Comparison of ENCODE assay signal across 10 mouse cellular contexts in genomic region chr13:111291161-111291957, GRCm38 (mm10). TPM values are rescaled to one million over a fixed set of nuclear protein-coding genes. Genes with fewer than 3 reads are reported as not detected.
DNase-seq lines count a peak whose midpoint lies in the region; ATAC-seq and TF ChIP-seq lines count a peak whose summit lies in the region.
"Had no signal": no experiment of that assay in that cellular context is flagged by ENCODE, and none has a peak within 500 bp of the region (broad histone marks: within the 10 kb centered on the region; RNA-seq: fewer than 3 reads in every experiment).

No protein-coding gene starts in this region.

- no peak; the same call in 1 of the 2 replicates for ATAC-seq in hindbrain, embryonic 13.5 days (ENCODE audit: low FRiP score)
- no peak for ATAC-seq in hindbrain, embryonic 14.5 days (ENCODE audit: low FRiP score)
- peak; percentile 44 for ATAC-seq in liver, embryonic 15.5 days (ENCODE audit: insufficient read depth)
- ATAC-seq in forebrain, embryonic 13.5 days: no peak

- no peaks in the 10 kb centered on the region for H3K36me3 ChIP-seq in hindbrain, embryonic 13.5 days
- no peaks in the 10 kb centered on the region for H3K36me3 ChIP-seq in hindbrain, embryonic 10.5 days
- no peaks in the 10 kb centered on the region for H3K36me3 ChIP-seq in hindbrain, embryonic 14.5 days (replicated peaks; ENCODE audit: control insufficient read depth, insufficient read depth)
- no peaks in the 10 kb centered on the region for H3K36me3 ChIP-seq in liver, embryonic 15.5 days (replicated peaks)
- H3K36me3 ChIP-seq in forebrain, embryonic 13.5 days (ENCODE audit: poor library complexity, severe bottlenecking): no peaks in the 10 kb centered on the region

- H3K4me1 ChIP-seq in hindbrain, embryonic 13.5 days (replicated peaks): peaks cover 8% of the 10 kb centered on the region
- H3K4me1 ChIP-seq in hindbrain, embryonic 10.5 days (replicated peaks): 0 out of 2 replicates have a peak, but pooled peaks cover 4% of the 10 kb centered on the region
- no peaks in the 10 kb centered on the region for H3K4me1 ChIP-seq in cortical plate, adult 2 months (ENCODE audit: control insufficient read depth, insufficient read depth, low read length)
- no peaks in the 10 kb centered on the region for H3K4me1 ChIP-seq in hindbrain, embryonic 14.5 days (replicated peaks; ENCODE audit: control insufficient read depth, insufficient read depth, low read length)
- H3K4me1 ChIP-seq in liver, embryonic 15.5 days (replicated peaks): no peaks in the 10 kb centered on the region; the same call in 1 of the 2 replicates
- H3K4me1 ChIP-seq in forebrain, embryonic 13.5 days: peaks cover 7% of the 10 kb centered on the region; the same call in 1 of the 2 replicates

- peak overlapping the region; percentile 45 for H3K27ac ChIP-seq in hindbrain, embryonic 13.5 days
- H3K27ac ChIP-seq in hindbrain, embryonic 10.5 days: no peak overlapping the region
- H3K27ac ChIP-seq in cortical plate, adult 2 months (ENCODE audit: insufficient read depth, low read length): peak overlapping the region; percentile 76; the same call in 1 of the 2 replicates
- peak overlapping the region; percentile 40; the same call in 1 of the 2 replicates for H3K27ac ChIP-seq in hindbrain, embryonic 14.5 days
- no peak overlapping the region for H3K27ac ChIP-seq in liver, embryonic 15.5 days (replicated peaks)
- no peak overlapping the region for H3K27ac ChIP-seq in forebrain, embryonic 13.5 days

- H3K4me2 ChIP-seq in hindbrain, embryonic 13.5 days: no peak overlapping the region
- H3K4me2 ChIP-seq in hindbrain, embryonic 14.5 days (replicated peaks): no peak overlapping the region
- no peak overlapping the region for H3K4me2 ChIP-seq in liver, embryonic 15.5 days
- H3K4me2 ChIP-seq in forebrain, embryonic 13.5 days: no peak overlapping the region

- no peak overlapping the region for H3K4me3 ChIP-seq in hindbrain, embryonic 13.5 days
- H3K4me3 ChIP-seq in hindbrain, embryonic 10.5 days: no peak overlapping the region
- no peak overlapping the region for H3K4me3 ChIP-seq in cortical plate, adult 2 months (ENCODE audit: insufficient read depth, low read length)
- H3K4me3 ChIP-seq in hindbrain, embryonic 14.5 days (replicated peaks; ENCODE audit: low read length): no peak overlapping the region
- no peak overlapping the region for H3K4me3 ChIP-seq in liver, embryonic 15.5 days (replicated peaks)
- H3K4me3 ChIP-seq in forebrain, embryonic 13.5 days: no peak overlapping the region

- no peak for TF ChIP-seq CTCF in cortical plate, adult 2 months (IDR thresholded peaks at IDR 0.05; ENCODE audit: extremely low read depth, insufficient read depth, low read length)

- DNase-seq in hindbrain, embryonic 10.5 days (ENCODE audit: low spot score): no peak
- no peak for DNase-seq in hindbrain, embryonic 14.5 days (ENCODE audit: low spot score)
- DNase-seq in cerebellum, adult 8-10 months: no peak
- DNase-seq in adrenal gland, adult (ENCODE audit: inconsistent age in 2 of 2, low spot score in 1 of 2): no peak
- DNase-seq: gastrocnemius, postnatal 36 days; thymus, postnatal 4 days had no signal

- no peaks in the 10 kb centered on the region for H3K27me3 ChIP-seq in hindbrain, embryonic 13.5 days
- H3K27me3 ChIP-seq in hindbrain, embryonic 10.5 days (ENCODE audit: insufficient read depth, poor library complexity, severe bottlenecking): no peaks in the 10 kb centered on the region
- no peaks in the 10 kb centered on the region for H3K27me3 ChIP-seq in hindbrain, embryonic 14.5 days (ENCODE audit: control insufficient read depth, insufficient read depth, low read length)
- H3K27me3 ChIP-seq in liver, embryonic 15.5 days: no peaks in the 10 kb centered on the region
- no peaks in the 10 kb centered on the region for H3K27me3 ChIP-seq in forebrain, embryonic 13.5 days

- 78% methylated on average over 17 of the region's 17 CpGs for WGBS in hindbrain, embryonic 13.5 days
- WGBS in hindbrain, embryonic 10.5 days: 80% methylated on average over 17 of the region's 17 CpGs
- WGBS in hindbrain, embryonic 14.5 days: 78% methylated on average over 17 of the region's 17 CpGs
- WGBS in liver, embryonic 15.5 days (ENCODE audit: insufficient replicate concordance): 57% methylated on average over 17 of the region's 17 CpGs
- 88% methylated on average over 17 of the region's 17 CpGs for WGBS in forebrain, embryonic 13.5 days

- H3K9me3 ChIP-seq in hindbrain, embryonic 13.5 days: no peaks in the 10 kb centered on the region
- H3K9me3 ChIP-seq in hindbrain, embryonic 10.5 days: no peaks in the 10 kb centered on the region
- H3K9me3 ChIP-seq in hindbrain, embryonic 14.5 days (ENCODE audit: control insufficient read depth, low read length): no peaks in the 10 kb centered on the region
- no peaks in the 10 kb centered on the region for H3K9me3 ChIP-seq in liver, embryonic 15.5 days (replicated peaks)
- H3K9me3 ChIP-seq in forebrain, embryonic 13.5 days (replicated peaks): no peaks in the 10 kb centered on the region

- no peak for TF ChIP-seq POLR2A in cortical plate, adult 2 months (IDR thresholded peaks at IDR 0.05; ENCODE audit: extremely low read depth, insufficient read depth, low read length)

- no peak overlapping the region for H3K9ac ChIP-seq in hindbrain, embryonic 13.5 days
- H3K9ac ChIP-seq in hindbrain, embryonic 14.5 days: no peak overlapping the region
- H3K9ac ChIP-seq in liver, embryonic 15.5 days: no peak overlapping the region
- H3K9ac ChIP-seq in forebrain, embryonic 13.5 days: no peak overlapping the region

RNA-seq across cellular contexts. Expression of gene Actbl2, which starts 36.5 kb away (rescaled TPM):
- not detected in 2 replicates for polyA plus RNA-seq in hindbrain, embryonic 13.5 days (2015; fragmentation: Nextera tagmentation; extraction: Ambion mirVana)
- not detected in 2 replicates for polyA plus RNA-seq in hindbrain, embryonic 10.5 days (2016; fragmentation: Nextera tagmentation; extraction: Ambion mirVana)
- 0.09 TPM in 1 of 2 replicates, not detected in the other for polyA plus RNA-seq in cortical plate, adult 2 months (2012; rRNA removed)
- polyA plus RNA-seq in hindbrain, embryonic 14.5 days (2014; fragmentation: Nextera tagmentation; extraction: Ambion mirVana): 0.07 TPM in 1 of 2 replicates, not detected in the other
- not detected in 2 replicates for polyA plus RNA-seq in liver, embryonic 15.5 days (2015; fragmentation: Nextera tagmentation; extraction: Ambion mirVana)
- not detected in 2 replicates for polyA plus RNA-seq in forebrain, embryonic 13.5 days (2015; fragmentation: Nextera tagmentation; extraction: Ambion mirVana)

Comparison
In these comparisons a context has a peak if more than half of its experiments do, and no peak if none do; other contexts are left out.
1. H3K27ac ChIP-seq: peak in hindbrain, embryonic 13.5 days (single experiment), cortical plate, adult 2 months (single experiment) and hindbrain, embryonic 14.5 days (single experiment); none in hindbrain, embryonic 10.5 days (single experiment), liver, embryonic 15.5 days (single experiment) and forebrain, embryonic 13.5 days (single experiment).